Mouse (Mus musculus): ENCODE data around the gene Bcar3.

DNA sequence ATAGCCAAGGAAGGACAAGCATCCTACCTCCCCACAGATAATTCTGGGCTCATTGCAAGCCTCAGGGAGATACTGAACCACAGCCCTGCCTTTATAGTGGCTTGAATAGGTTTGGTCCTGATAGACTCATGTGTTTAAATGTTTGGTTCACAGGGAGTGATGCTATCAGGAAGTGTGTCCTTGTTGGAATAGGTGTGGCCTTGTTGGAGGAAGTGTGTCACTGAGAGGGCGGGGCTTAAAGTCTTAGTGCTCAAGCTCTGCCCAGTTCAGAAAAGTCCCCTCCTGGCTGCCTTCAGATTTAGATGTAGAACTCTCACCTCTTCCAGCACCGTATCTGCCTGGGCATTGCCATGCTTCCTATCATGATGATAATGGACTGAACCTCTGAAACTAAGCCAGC is 52.7 kb downstream of the Bcar3 start:
- no peak for TF ChIP-seq POLR2A (IDR thresholded peaks at IDR 0.05; ENCODE audit: control insufficient read depth, extremely low read depth, insufficient read depth, low read length, poor library complexity)
- TF ChIP-seq CTCF (IDR thresholded peaks at IDR 0.05; ENCODE audit: borderline replicate concordance, control insufficient read depth, extremely low read depth, insufficient read depth, low read length, poor library complexity) = no peak
